Mouse (Mus musculus) spleen, adult 2 months (tissue): ENCODE data around the gene Gm12248.

Source experiments
- CTCF ChIP-seq: fragments of 200-500 bp; IDR thresholded peaks from 2 replicates; pipeline ENCODE4 v1.5.1; 2011; ENCODE audit warnings: mild to moderate bottlenecking, inconsistent platforms; ENCODE audit not compliant: insufficient read depth, insufficient read length, insufficient replicate concordance; ENCODE audit errors: extremely low read depth
- POLR2A ChIP-seq: fragments of 200-500 bp; IDR thresholded peaks from 2 replicates; pipeline ENCODE4 v1.6.1; 2011; ENCODE audit warnings: low read depth, low read length, inconsistent platforms

DNA sequence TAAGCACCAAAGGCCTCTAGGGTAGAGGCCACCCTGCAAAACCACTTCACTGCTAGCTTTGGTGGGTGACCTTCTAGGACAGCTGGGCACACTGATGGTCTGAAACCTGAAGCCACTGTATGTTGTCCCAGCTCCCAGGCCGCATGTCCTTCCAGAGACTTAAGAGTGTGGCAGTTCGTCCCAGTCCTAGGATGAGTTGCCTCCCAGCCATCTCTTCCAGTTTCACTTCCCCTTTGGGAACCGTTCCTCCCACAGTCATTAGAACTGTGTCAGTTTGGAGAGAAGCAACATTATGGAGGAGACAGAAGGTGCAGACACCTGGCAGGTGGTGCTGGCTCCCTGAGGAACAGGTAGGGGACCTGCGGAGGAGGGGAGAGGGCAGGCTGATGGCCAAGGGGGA is 393 bp downstream of the Gm12248 start:
- TF ChIP-seq POLR2A (no peak), CTCF (no peak)
